Mouse (Mus musculus): ENCODE data around the gene Gstp1.
A peak's percentile ranks its signal among the peaks of the same experiment; 100 is the strongest.

- TF ChIP-seq POLR2A (IDR thresholded peaks at IDR 0.05; ENCODE audit: borderline replicate concordance, extremely low read depth, insufficient read depth, insufficient read length, poor library complexity, severe bottlenecking) (no peak), CTCF (IDR thresholded peaks at IDR 0.05; ENCODE audit: borderline replicate concordance, extremely low read depth, insufficient read depth, insufficient read length) (peak; percentile 14; the same call in 1 of the 2 replicates)
Observed at GRCm38 (mm10) chr19:4083826-4084225, 46.0 kb upstream of the Gstp1 start.
